Mouse (Mus musculus): ENCODE results near the gene Ptpn20.

Gene Ptpn20

GRCm38 (mm10) chr14:33588951-33589350 is at the start of gene Ptpn20:
TSS of gene Ptpn20 (plus strand) at chr14:33589207.
- DNase-seq (ENCODE audit: low spot score in 2 of 2): no peak

GRCm38 (mm10) chr14:33539559-33540167 is 49.3 kb upstream of the Ptpn20 start:
- DNase-seq (ENCODE audit: low spot score in 2 of 2): peak in 1 of 2 experiments; percentile 47

GRCm38 (mm10) chr14:33545565-33546143 is 43.4 kb upstream of the Ptpn20 start:
- DNase-seq (ENCODE audit: low spot score in 2 of 2): peak in 1 of 2 experiments; percentile 32

GRCm38 (mm10) chr14:33548650-33549049 is 40.4 kb upstream of the Ptpn20 start:
- peak in 1 of 2 experiments; percentile 26 for DNase-seq (ENCODE audit: low spot score in 2 of 2)

- peak in 1 of 2 experiments; percentile 54 for DNase-seq (ENCODE audit: low spot score in 2 of 2)
Measured at GRCm38 (mm10) chr14:33549856-33550255, 39.2 kb upstream of the Ptpn20 start.

- DNase-seq (ENCODE audit: low spot score in 2 of 2): no peak
Measured at GRCm38 (mm10) chr14:33570737-33571136, 18.3 kb upstream of the Ptpn20 start.

- DNase-seq (ENCODE audit: low spot score in 2 of 2): no peak
Measured at GRCm38 (mm10) chr14:33573643-33574042, 15.4 kb upstream of the Ptpn20 start.

GRCm38 (mm10) chr14:33579771-33580484 is 9.1 kb upstream of the Ptpn20 start:
- DNase-seq (ENCODE audit: low spot score in 2 of 2): no peak

GRCm38 (mm10) chr14:33598376-33599130 is 9.5 kb downstream of the Ptpn20 start:
- no peak for DNase-seq (ENCODE audit: low spot score in 2 of 2)

GRCm38 (mm10) chr14:33607431-33607830 is 18.4 kb downstream of the Ptpn20 start:
- DNase-seq (ENCODE audit: low spot score in 2 of 2): no peak

GRCm38 (mm10) chr14:33625036-33625435 is 36.0 kb downstream of the Ptpn20 start:
- no peak for DNase-seq (ENCODE audit: low spot score in 2 of 2)

- no peak for DNase-seq (ENCODE audit: low spot score in 2 of 2)
Measured at GRCm38 (mm10) chr14:33632790-33633372, 43.9 kb downstream of the Ptpn20 start.

GRCm38 (mm10) chr14:33634354-33634753 is 45.3 kb downstream of the Ptpn20 start:
- no peak for DNase-seq (ENCODE audit: low spot score in 2 of 2)

GRCm38 (mm10) chr14:33634774-33635173 is 45.8 kb downstream of the Ptpn20 start:
- DNase-seq (ENCODE audit: low spot score in 2 of 2): no peak

- no peak for DNase-seq (ENCODE audit: low spot score in 2 of 2)
Measured at GRCm38 (mm10) chr14:33639357-33639756, 50.4 kb downstream of the Ptpn20 start.

- no peak for DNase-seq (ENCODE audit: low spot score in 2 of 2)
Measured at GRCm38 (mm10) chr14:33650721-33651120, 61.7 kb downstream of the Ptpn20 start.

GRCm38 (mm10) chr14:33657471-33657901 is 68.5 kb downstream of the Ptpn20 start:
- DNase-seq (ENCODE audit: low spot score in 2 of 2): no peak

- no peak for DNase-seq (ENCODE audit: low spot score in 2 of 2)
Measured at GRCm38 (mm10) chr14:33658331-33658730, 69.3 kb downstream of the Ptpn20 start.

GRCm38 (mm10) chr14:33662080-33662479 is 73.1 kb downstream of the Ptpn20 start:
- DNase-seq (ENCODE audit: low spot score in 2 of 2): no peak

- DNase-seq (ENCODE audit: low spot score in 2 of 2): no peak
Measured at GRCm38 (mm10) chr14:33666301-33666700, 77.3 kb downstream of the Ptpn20 start.

- no peak for DNase-seq (ENCODE audit: low spot score in 2 of 2)
Measured at GRCm38 (mm10) chr14:33669891-33670290, 80.9 kb downstream of the Ptpn20 start.
